Mouse (Mus musculus): Measurements from ENCODE around the gene Foxf1.

The Foxf1 gene

DNA sequence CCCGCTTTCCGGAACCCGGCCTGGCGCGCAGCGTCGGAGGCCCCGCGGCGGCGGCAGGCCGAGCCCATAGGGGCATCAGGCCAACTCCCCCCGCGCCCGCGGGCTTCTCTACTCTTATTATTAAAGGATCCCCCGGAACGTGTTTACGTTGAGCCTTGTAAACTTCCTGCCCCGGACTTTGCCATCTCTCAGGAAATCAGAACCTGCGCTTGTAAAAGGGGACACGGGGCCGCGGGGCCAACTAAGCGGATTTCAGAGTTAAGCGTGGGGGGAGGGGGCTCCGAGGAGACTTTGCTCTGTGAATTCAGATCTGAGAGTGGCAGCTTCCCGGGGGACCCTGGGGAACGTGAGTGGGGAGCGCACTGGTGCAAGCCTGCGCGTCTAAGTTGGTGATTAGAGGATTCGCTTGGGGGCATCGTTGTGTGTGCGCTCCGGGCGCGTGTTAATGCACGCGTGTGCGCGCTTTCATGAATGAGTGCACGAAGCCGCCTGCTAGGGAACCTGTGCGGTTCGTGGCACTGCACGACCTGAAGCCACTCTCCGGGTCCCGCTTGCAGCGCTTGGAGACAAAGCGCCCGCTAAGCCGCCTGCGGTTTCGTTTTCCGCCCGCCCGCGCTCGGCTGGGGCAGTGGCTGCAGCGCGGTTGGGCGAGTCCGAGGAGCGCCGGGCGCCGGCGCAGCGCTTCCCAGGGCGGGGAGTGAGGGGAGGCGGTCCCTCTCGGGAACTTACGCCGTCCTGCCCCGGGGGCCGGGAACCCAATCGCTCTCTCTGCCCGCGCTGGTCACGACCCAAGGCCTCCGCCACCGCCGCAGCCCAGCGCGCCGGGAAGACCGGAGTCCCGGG lies 872 bp upstream of the Foxf1 start:
- DNase-seq, result no peak

DNA sequence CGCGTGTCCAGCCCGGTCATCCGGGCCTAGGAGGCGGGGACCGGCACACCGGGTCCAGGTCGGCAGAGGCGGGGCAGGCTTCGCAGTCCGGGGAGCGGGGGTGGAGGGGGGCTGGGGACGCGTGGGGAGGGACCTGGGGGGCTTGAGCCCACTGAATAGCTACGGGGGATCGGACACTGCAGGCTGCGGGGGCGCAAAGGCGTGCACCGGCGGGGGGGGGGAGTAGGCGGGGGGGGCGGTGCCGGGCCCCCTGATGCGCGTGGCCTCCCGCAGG lies 313 bp upstream of the Foxf1 start:
- DNase-seq, result no peak

DNA sequence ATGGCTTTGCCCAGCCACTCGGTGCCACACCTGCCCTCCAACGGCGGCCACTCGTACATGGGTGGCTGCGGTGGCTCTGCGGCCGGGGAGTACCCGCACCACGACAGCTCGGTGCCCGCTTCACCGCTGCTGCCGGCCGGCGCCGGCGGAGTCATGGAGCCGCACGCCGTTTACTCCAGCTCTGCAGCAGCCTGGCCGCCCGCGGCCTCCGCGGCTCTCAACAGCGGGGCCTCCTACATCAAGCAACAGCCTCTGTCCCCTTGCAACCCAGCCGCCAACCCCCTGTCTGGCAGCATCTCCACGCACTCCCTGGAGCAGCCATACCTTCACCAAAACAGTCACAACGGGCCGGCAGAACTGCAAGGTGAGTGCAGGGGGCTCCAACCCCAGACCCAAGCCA lies 825 bp downstream of the Foxf1 start:
- DNase-seq, result no peak

DNA sequence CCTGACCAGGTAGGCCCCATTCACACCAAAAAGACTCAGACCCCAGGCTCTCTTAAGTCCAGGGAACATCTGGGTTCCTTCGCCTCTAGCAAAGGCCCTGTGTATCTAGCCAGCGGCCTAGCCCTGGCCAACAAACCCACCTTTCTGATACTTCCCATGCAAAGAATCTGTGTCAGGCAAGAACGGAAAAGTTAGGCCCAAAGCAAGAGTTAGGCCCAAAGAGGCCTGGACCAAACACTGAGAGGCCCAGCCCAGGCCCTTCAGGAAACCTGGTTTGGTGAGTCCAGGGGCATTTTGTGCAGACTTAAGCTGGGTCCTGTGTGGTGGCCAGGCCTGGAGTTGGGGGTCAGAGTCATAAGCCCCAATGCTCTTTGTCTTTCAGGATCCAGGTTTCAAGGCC lies 1.4 kb downstream of the Foxf1 start:
- no peak for DNase-seq

DNA sequence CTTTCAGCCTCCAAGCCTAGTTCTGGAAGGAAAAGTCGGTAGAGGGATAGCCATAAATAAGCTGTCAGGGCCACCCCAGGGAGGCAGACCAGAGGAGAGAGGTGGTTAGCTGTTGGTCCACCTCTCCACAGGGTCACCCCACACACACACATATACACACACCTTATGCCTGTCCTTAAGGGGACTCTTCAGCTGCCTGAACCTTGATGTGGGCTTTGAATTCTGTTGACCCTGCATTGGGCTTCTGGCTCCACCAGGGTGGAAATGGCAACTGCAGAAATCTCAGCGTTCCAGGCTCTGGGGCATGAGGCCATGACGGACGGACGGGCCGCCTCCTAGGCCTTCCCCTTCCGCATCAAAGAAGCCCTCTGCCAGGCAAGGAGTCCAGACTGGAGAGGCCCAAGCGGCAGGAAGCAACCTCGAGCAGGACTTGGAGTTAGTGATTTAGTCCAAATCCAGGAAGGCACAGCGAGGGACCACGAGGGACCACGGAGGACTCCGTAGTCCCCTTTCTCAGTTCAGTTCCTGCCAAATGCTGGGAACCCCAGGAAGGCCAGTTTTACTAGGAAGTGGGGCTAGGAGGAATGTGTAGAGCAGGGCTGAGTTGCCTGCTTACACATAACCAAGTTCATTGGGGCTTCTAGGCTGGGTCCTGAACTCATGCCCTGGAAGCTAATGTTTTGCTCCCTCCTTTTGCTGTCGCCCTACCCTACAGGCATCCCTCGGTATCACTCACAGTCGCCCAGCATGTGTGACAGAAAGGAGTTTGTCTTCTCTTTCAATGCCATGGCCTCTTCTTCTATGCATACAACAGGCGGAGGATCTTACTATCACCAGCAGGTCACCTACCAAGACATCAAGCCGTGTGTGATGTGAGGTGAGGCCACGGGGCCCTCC lies 2.1 kb downstream of the Foxf1 start:
- no peak for DNase-seq

DNA sequence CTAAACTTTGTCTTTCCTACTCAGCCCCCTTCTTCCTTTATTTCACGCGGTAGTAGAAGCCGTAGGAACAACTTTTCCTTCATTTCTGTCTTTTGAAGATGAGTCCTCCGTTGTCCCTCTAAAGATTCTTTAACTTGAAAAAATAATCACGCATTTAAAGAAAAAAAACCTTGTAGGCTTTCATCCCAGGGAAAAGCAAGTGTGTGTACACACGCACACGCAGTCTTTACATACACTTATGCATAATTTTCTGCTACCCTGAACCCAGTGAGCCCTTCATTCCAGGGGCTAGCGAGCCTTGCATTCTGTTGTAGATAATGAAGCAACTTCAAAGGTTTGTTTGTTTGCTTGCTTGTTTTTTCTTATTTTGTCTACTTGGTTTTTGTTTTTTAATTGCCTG lies 4.1 kb downstream of the Foxf1 start:
- DNase-seq, result no peak

DNA sequence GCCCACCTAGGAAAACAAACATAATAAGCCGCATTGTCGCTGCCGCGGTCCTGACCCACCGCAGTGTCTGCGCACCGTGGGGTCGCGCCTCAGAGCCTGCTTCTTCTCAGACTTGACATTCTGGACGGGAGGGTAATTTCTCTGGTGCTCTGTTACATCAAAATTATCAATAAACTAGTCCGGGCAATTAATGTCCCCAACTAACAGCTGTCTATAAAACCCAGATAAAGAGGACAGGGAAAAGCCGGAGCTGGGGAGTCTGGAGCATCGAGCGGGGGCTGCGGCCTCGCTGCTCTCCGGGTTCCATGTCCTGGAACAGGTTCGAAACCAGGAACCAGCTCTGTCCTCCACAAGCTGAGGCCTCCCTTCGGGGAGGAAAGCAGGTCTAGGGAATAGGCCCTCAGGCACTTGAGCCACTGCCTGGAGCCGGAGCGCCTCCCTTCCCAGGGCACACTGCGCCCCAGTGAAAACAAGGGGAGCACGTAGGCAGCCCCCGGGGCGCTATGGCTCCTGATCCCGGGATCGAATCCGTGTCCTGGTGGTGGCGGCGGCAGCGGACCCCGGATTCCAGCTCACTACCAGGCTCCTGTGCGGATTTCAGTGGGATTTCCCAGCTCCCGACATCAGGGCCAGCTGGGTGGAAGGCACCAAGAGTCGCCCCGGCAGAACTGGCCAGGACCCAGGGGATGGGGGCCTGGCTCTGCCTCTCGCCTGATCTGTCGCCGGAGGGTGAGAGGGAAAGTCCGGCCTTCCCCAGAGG lies 4.9 kb downstream of the Foxf1 start:
- no peak for DNase-seq

DNA sequence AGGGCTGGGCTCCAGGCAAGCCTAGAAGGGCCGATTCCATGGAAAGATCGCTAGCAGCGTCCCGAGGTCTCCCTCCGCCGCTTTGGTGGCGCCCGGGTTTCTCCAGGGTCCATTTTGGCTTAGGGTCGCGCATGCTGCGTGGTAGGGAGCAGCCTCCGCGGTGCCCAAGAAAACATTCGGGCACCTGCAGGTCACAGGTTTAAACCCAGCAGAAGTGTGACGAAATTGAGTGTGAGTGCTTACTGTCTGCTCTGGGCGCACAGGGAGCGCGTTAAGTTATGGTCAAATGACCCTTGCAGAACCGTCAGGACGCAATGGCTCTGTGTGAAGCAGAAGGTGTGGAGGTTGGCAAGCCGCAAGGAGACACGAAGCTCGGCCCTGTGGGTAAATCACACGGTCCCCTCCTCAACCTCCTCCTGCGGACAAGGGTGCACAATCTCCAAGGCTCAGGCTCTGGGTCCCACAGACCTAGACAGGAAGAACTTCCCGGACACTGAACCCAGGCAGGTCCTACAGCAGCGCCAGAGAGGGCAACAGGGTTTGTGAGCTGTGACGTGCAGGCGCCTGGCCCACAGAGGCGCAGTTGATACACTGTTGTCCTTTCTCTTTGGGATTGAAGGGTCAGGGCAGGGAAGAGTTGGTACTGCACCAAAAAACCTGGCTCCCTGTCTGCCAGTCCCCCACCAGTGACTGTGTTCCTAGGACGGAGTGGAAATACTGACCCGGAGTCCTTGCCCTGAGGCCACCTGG lies 5.6 kb downstream of the Foxf1 start:
- DNase-seq, result no peak

DNA sequence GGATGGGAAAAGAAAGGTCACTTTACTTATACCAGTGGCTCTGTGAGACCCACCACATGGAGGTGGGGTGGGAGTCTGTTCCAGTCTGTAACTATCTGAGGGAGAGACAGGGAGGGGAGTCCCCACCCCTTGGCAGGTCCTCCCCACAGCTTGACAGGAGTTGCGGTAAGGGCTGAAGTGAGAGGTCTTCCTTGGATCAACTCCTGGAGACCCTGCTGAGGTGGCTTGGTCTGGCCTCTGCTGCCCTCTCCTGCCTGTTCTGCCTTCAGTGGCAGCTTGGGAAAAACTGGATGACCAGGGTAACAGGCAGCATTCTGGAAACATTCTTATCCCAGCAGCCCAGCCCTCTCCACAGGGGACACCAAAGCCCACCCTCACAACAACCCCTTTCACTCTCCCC lies 6.5 kb downstream of the Foxf1 start:
- no peak for DNase-seq

DNA sequence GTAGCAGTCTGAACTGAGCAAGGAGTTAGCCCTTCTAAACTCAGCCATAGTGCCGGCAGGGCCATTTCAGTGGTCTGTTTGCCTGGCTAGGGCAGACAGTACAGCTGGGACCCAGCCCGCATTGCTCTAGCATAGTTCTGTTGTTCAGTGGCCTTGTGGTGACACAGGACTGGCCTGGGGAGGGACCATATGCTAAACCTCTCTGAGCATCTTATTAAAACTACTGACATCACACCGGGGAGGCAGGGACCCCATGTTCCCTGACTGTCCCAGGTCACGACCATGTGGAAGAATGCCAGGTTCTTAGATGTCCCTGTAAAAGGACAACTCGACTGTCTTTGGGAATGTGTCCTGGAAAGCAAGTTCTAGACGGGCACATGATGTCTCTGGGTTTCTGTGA lies 8.0 kb downstream of the Foxf1 start:
- no peak for DNase-seq

DNA sequence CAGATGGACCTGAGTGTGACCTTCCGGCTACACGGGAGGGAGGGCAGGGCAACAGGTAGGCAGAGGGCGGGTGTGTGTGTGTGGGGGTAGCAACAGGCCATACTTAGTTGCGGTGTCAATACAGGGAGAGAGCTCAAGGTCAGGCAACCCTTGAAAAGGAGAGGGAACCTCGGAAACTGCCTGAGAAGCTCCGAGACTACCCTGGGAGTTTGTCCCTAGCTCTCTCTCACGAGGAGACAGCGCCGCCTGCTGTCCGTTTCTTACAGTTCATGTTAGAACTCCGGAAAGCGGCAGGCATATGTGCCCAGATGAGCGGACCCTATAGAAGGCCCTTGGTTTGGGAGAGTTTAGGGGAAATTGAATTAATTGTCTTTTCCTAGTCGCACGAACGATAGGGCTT lies 8.4 kb downstream of the Foxf1 start:
- DNase-seq, result peak; percentile 88 to 95

DNA sequence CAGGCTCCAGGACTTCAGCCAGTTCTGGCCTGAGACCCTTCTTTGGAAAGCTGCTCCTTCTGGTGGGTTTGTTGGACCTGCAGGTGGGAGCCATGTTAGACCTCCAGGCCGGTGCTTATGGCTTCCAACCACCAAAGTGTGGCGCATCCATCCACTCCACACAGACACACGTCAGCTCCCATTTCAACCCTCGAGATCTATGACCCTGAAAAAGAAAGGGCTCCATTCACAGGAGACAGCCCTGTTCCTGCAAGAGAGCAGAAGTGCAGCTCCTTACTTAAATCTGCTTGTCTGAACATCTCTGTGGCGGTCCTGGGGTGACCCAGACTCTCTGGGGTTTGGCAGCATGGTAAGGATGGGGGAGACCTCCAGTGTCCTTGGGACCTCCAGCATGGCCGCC lies 9.3 kb downstream of the Foxf1 start:
- no peak for DNase-seq

DNA sequence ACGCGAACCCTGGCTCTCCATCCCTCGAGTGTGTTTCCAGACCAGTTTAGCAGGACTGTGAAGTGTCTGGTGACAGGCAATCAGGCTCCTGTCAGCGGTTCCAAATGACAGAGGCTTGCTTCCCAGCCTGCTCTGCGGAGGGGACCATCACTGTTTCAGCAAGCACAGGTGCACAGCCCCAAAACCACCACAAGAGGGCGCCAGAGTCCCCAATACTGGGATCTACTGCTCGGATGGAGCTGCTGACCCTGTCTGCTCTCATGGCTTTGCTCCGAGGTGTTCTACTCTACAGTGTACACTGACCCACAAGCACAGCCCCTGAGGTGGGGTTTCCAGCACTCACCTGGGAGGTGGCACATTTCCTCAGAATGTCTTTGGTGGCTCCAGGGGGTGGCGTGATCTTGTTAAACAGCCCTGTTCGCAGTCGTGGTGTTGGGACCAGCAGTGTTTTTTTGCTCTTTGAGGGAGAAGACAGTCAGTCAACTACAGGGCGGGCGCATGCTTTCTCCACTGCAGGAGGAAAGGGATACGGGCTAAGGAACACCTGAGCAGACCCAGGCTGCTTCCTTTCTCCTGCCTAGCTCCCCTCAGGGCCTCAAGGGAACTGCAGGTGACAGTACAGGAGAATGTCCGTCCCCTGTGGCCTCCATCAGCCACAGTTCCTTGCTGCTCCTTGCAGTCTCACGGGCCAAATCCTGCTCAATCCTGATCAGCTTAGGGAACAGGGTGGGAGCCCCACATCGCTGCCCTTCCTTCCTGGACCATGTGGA lies 20.0 kb downstream of the Foxf1 start:
- DNase-seq, result peak; percentile 85 to 93

DNA sequence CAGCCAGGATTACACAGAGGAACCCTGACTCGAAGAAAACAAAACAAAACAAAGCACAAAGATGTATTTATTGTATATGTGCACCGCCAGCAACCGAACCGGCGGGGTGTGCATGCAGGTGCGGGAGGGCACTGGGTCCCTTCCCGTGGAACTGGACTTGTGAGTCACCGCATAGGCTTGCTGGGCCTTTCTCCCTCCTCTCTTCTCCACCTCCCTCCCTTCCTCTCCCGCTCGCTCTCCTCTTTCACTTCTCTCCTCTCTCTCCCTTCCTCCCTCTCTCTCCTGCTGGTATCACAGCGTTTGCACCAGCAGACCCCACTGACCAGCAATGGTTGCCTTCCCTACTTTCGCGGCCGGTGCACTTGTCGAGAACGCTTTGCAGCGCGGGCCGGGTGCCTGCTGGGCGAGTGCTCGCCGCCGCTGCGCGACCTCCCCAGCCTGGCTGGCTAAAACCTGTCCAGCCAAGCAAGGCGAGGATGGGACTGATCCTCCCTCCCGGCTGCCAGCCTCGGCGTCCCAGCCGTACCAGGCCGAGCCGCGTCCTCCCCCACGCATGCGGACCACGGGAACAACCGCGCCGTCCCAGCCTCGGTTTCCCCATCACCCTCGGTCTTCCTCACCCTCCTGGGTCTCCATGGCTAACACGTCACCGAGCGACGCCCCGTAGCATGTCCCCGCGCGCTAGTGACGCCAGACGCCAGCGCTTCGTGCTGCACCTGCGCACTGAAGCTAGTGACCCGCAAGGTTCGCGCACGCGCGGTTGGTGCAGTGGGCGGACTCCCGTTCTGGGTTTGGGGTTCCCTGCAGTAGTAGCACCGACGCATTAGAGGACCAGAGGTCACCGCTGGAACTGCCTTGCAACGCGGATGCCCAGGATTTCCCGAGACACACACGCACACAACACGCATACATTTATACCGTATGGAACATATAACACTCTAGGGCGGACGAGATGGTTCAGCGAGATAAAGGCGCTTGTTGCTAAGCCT lies 23.8 kb downstream of the Foxf1 start, which contains the start of gene Mthfsd:
Mthfsd (minus strand) TSS at position 725 of the 989 bp plus-strand sequence.
- DNase-seq, result peak; percentile 99

DNA sequence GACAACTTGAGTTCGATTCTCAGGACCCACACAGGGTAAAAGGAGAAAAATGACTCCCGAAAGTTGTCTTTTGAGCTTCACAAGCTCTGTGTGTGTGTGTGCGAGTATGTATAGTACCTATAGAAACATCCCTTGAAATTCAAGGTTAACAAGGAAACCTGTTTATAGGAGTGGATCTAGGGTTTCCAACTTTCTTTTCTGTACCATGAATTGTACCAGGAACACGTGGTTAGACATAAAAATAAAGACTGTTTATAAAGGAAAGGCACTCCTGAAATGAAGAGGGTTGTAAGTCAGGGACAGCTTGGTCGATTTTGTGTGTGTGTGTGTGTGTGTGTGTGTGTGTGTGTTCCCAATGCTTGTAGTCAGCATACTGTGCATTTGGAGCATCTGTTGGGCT lies 24.5 kb downstream of the Foxf1 start:
- DNase-seq, result no peak

DNA sequence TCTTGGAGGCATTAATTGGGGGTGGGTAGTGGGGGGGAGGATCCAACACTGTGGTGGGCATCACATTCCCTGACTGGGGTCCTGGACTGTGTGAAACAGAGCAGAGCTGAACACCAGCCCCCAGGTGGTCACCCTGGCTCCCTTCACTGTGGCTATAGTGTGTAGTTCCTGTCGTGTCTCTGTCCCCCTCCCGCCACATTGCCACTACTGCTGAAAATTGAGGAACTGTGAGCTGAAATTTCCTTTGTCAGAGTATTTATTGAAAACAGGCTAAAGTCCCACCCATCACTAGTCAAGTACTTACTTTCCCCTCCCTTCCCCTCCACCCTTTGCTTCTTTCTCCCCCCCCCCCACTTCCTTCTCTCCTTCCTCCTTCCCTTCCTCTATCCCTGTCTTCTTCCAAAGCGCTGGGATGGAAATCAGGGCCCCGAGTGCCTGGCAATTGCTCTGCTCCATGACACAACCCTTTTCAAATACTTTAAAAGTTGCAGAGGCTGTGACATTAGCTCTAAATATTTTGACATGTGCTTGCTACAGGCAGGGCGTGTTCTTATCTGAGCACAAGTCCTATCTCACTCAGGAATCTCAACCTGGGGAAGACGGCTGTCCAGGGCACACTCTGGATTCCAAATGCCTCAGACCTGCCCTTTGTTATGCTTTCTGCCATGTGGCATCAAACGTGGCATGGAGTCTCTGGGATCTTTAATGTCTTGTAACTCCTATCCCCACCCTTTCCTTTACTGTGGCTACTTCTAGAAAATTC lies 27.1 kb downstream of the Foxf1 start:
- no peak for DNase-seq

DNA sequence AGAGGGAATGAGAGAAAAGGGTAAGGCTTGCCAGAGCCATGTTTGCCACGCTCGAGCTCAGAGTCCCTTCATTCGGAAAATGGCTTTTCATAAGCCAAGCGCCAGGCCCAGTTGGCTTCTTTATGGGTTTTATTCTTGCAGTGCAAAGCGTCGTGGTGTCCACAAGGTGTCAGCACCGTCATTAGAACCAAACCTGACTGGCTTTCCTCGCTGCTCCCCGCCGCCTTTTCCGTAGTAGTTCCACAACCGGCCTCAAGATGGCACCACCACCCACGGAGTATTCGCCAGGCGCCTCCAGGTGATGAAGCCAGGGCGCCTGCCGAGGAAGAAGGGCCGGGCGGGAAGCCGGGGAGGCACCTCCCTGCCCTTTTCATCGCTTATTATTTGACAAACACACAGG lies 29.1 kb downstream of the Foxf1 start:
- peak; percentile 99 for DNase-seq

DNA sequence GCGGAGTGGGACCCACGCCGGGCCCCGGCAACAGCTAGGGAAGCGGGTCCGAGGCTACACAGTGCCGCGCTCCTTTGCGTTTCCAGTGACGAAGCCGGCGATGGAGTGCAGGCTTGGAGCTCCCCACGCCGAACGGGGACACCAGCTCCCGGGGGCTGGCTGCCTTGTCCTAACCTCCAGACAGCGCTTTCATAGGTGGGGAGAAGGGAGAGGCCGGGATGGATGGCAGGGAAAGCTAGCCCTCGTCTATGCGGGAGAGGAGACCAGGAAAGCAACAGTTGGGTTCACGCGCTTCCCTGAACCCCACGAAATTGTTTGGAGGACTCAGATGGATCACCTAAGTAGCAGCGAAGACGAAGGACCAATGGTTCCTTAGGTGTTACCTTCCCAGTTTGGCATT lies 30.9 kb downstream of the Foxf1 start:
- peak in 1 of 2 experiments; percentile 27 for DNase-seq

DNA sequence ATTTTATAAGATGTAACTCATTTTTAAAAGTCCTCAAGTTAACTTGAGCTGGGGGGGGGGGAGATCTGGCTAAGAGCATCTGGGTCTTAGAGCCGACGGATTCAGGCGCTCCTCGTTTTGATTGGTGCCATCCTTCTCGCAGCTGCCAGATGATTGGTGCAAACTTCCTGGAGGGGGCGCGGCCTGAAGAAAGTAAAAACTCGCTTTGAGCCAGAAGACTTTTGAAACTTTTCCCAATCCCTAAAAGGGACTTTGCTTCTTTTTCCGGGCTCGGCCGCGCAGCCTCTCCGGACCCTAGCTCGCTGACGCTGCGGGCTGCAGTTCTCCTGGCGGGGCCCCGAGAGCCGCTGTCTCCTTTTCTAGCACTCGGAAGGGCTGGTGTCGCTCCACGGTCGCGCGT lies 31.8 kb downstream of the Foxf1 start, which contains the start of gene Foxc2:
Foxc2 (plus strand) TSS at position 224 of the 400 bp plus-strand sequence.
- peak; percentile 32 to 50 for DNase-seq

Data from cerebellum, postnatal 14 days (tissue).